Mouse (Mus musculus): ENCODE data around the gene Fcgr1.

GRCm38 (mm10) chr3:96247356-96248140 is 46.2 kb downstream of the Fcgr1 start:
- no peak for TF ChIP-seq GATA1 (IDR thresholded peaks at IDR 0.05; ENCODE audit: borderline replicate concordance, low read length)
- TF ChIP-seq FLI1 (IDR thresholded peaks at IDR 0.05; ENCODE audit: low read length) = no peak
